Mouse (Mus musculus) megakaryocyte progenitor cell, adult 5-6 weeks (primary cell): ENCODE results near the gene Entpd1. TPM values are rescaled to one million over a fixed set of nuclear protein-coding genes. Genes with fewer than 3 reads are reported as not detected.
"Not testable (repeated sequence)": the region's sequence is repeated elsewhere in the genome, so short reads cannot be mapped to it uniquely, and the experiment has no call there.

Source experiments
- ATAC-seq: replicated peaks from 2 replicates; pipeline ENCODE4 v1.8.0; 2016; ENCODE audit warnings: mild to moderate bottlenecking, moderate TSS enrichment, inconsistent platforms; ENCODE audit not compliant: poor library complexity
- total RNA-seq, 2 experiments: library from RNA; stranded (forward) in 1 of 2; stranded (reverse) in 1 of 2; fragments of 157-497, 149-512 nt in 1 of 2; fragments of 200-1000 nt in 1 of 2; gene quantifications; 2 replicates each; pipeline versions ENCODE4 v1.2.3 to v1.2.4; 2015 to 2017

Gene Entpd1
- total RNA-seq (2015) (6.4 and 7.9 TPM in 2 replicates), total RNA-seq (2017) (7.5 and 19.3 TPM in 2 replicates)

DNA sequence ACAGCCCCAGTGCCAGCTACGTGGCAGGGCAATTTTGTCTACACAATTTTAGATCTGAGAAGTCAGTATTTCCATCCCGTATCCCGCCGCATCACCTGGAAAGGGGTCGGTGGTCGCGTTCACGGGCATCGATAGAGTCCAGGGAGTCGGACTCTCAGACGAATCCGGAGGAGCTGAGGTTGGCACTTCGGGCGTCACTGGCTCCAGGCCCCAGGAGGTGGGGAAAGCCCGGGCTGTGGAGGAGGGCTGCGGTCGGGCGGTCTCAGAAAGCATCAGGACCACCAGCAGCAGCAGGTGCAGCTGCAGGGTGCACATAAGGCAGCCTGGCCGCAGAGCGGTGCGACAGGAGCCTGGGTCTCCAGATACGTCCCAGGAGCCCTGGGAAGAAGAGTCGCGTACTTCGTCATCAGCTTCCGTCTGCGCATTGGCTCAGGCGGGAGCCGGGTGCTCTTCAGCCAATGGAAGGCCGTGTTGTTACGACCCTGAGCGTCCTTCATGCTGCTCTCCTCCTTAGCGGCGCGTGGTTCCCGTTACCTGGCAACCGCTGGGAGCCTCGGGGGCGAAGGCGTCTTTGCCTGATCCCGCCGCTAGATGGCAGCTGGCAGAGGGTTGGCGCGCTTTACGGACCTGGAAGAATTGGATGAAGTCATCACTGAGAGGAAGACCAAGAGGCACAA, at the start of gene Entpd1, which contains the start of gene Tctn3:
Gene Entpd1, plus strand, starts transcription at position 537 of the 677 bp plus-strand sequence.
Gene Tctn3, minus strand, starts transcription at position 404 of the 677 bp plus-strand sequence.
- ATAC-seq = peak; percentile 99

DNA sequence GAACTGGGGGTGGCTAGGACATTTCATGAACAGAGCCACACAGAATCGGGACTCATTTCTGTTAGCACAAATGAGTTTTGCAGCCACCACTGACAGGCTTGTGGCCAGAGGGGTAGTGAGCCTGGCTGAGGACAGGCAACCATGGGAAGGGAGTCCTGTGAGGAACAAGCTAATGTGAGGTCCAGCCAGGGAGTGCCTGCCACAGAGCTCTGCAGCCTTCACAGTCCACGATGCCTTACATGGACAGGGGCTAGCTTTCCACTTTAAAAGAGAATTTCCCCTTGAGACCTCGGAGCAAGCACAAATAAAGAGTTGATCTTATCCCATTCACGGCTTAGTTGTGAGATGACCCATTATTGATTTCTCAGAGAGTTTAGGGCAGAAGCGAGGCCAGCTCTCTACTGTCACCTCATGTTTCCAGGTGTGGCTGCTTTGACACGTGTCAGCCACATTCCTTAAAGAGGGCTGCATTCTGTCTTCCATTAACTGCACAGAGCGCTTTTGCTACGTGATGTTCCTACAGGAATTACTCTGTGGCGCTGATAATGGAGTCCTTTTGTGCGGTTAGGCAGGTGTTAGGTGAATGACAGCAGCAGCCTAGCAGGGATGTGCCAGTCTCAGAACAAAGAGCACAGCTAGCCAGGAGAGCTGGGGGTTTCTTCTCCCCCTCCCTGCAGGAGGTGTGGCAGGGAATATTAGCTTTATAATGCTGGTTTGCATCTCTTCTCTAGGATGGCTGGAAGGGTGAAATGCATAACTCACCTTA, 48.1 kb upstream of the Entpd1 start:
- no peak for ATAC-seq

DNA sequence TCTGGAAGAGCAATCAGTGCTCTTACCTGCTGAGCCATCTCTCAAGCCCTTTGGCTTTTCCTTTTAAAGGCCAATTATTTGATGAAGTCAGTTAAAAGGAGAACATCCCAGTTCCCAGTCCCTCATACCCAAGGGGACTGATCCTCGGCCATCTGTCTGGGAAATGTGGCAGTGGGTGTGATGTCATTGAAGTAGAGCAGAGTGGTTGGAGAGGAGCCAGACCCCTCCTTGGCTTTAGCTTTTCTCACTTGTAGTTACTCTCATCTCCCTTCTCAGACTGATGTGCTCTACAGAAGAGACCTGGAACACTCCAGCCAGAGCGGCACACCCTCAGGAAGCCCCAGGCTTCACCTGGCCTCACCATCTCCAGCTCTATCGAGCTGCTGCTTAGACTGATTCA, 44.5 kb upstream of the Entpd1 start:
- no peak for ATAC-seq

DNA sequence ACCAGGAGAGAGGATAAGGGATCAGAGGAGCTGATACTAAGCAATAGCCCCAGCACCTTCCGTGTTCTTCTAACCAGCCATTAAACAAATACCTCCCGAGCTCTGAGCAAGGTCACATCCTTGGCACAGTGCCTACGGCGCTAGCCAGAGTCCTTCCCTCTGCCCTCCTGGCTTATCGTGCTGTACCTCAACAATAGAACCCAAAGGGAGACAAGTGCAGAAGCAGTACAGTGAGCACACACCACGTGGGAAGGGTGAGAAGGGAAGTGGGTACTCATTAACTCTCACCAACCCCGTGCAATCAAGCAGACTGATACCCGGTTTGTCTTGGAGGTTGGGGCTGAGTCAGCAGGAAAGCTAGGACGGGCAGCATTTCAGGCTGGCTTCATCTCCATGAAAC, 41.4 kb upstream of the Entpd1 start:
- ATAC-seq = no peak

DNA sequence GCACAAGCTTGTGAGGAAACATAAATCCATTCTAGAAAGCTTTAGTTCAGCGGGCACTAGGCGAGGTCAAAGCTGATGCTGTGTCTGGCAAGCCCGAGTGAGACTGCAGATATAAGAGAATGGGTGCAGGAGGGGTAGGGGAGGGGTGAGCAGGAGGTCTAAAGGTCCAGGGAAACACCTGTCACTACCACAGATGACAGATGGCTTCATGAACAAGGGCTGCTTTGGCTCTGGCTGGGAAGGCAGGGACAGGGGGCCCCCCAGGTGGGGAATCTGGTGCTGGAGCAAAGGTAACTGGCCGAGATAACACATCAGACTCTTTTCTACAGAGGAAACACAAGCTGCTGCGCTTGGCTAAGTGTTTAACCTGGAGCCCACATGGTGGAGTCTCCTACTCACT, 36.7 kb upstream of the Entpd1 start:
- no peak for ATAC-seq

DNA sequence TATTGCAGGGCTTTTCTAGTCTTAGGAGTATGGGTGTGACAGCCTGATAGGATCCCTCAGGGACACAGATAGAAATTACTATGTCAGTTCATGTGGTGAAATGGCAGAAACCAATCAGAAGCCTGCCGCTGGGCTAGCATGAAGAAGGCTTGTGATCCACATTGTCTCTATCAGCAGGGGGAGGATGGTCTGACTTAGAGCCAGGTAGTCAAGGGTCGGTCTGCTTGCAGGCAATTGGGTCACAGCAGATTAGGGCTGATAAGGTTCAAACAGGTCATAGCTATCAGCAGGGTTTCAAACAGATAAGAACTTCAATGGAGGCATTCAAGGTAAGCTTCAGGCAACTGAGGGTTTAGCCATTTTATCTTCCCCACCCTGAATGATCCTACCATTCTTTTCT, 31.3 kb upstream of the Entpd1 start:
- no peak for ATAC-seq

DNA sequence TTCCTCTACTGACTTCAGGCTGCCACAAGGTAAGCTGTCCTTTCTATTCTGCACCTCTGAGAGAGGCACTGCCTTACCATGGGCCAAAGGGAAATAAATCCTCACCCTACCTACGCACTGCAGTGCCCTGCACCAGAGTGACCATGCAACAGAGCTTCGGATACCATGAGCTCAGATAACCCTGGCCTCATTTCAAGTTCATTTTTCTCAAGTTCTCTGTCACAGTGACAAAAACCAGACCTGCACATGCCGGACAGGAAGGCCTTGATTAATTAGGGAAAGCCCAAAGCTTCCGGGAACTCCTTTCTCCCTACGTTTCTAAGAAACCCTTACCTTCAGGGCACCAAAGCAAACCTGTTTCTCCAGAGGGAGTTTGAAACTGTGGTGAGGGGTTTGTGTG, 30.5 kb upstream of the Entpd1 start:
- no peak for ATAC-seq

DNA sequence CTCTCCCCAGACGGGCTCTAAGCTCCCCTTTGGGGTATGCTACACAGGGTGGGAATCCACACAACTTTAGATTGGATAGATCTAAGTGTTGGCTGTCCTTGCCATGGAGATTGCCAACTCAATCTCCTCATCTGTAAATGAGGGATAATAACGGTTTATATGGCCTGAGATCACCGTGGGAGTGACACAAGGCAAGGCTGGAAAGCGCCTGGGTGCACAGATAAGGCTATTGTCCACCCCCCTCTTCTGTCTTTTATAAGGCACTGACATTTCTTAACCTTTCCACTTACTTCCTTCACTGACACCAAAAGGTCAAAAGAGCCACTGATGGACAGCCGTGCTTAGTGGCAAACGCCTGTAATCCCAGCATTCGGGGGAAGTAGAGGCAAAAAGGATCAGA, 25.3 kb upstream of the Entpd1 start:
- ATAC-seq = no peak

DNA sequence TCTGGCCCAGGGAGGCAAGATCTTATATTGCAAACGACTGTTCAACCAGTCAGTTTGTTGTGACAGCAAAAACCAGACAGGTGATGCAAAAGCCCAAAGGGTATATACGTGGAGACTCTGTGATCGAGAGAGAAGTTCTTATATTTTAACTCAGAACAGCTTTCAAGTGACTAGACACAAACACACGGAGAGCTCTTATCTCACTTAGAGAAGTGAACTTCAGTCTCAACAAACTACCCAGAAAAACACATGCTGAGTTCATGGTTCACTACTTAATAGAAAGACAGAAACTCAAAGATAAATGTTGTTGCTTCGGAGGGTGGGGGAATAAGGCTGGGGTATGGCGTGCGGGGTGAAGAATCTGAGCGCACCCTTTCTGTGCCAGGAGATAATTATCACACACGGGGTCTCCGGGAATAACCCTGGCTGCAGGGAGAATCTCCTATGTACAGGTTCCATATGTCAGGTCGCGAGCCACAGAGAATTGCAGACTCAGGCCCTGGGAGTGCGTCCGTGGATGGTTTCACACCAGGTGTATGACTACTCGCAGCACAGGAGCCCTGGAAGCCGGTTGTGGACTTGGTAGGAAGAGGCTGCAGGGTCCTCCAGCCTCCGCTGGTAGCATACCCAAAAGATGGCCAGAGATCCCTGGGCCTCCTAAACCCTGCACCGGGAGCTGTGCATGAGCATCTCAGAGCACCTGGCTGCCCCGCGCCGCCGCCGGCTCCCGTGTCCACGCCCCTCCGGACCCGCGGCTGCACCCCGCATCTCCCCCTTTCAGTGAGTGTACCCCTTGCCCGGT, 24.5 kb upstream of the Entpd1 start:
- no peak for ATAC-seq

DNA sequence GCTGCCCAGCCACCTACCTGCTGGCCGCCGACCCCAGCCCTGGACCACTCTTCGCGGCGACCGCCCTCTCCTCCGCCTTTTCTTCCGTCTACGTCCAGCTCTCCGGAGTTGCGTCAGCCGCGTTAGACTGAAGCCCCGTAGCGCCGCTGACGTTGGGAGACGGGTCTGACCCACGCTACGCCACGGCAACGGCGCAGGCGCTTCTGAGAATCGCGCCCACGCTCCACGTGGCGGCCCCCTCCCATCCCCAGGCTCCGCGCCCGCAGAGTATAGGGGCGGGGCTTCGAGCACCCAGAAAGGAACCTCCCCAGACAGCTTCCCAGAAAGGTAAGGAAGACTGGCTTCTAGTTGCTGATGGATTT, 23.9 kb upstream of the Entpd1 start, which contains the start of gene Aldh18a1:
Gene Aldh18a1, minus strand, starts transcription at position 171 of the 362 bp plus-strand sequence.
- peak; percentile 92 for ATAC-seq

DNA sequence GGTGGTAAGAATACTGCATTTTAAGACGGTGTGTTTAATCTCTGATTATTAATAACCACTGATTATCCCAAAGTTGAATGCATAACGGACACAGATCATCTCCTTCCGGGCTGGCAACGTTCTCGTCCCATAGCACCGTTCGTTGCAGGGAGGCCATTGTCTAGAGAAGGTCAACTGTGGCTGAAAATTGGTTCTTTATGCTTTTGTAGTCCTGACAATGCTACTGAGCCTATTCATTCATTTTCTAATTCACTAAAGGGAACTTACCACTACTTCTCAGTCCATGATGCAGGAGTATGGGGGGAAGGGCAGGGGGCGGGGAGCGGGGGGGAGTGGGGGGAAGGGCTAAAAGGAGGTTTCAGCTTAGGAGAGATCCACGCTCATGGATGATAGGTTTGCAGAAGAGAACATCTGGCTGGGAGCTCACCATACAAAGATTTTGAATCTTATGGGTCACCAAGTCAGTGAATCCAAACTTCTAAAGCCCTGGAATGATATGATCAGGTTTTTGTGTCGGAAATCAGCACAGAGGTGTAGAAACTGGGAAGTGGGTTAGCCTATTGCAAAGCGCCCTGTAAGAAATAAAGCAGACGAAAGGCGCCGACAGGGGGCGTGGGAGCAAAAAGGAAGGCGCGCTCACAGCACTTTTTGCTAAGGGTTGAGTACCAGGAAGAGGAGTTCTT, 23.2 kb upstream of the Entpd1 start:
- ATAC-seq = peak; percentile 78

DNA sequence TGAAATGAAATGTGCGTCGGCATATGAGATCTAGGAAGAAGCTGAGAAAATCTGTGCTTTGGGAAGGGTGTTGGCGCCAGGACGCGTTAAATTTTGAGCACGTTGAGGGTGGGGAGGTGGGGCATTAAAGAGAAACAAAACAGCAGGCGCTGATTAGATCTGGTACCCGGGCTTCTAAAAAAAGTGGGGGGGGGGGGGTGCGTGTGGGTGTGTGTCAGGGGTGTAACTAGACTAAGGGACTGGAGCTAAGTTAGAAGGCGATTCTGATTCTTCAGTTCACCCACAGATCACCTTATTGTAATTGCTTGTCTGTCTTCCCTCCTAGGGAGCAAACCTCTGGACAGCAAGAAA, 22.7 kb upstream of the Entpd1 start:
- ATAC-seq = no peak

DNA sequence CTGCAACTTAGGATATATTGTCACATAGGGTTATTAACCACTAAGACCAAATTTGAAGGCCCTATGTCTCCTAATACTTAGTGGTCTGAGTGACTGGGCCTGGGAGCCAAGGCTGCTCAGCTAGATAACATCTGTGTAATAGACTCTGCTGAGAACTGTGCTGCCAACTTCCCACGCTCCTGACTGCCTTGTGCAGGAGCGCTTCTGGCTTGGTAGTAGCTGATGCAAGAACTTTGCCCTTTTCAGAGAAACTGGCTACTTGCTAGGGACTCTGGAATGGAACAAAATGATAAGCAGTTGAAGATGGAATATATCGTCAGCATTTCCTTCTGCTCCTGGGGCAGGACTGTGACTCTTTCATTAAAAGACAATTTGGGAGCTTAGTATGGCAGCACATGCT, 16.9 kb upstream of the Entpd1 start:
- no peak for ATAC-seq

DNA sequence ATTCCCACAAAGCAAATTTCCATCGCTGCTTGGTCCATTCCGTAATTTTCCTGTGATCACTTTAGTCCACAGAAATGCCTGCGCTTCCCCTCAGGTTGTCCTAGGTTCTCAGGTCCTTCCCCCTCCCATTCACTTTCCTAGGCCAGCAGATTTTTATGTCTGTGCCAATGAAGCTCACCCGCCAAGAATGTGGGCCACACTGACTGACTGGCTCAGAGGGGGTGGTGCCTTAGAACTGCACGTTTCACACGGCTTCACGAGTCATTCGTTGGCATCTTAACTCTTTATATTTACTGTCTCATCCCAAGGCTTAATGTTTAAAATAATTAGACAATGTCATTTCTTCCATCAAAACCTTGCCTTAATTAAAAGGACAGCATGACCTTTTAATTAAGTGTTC, 16.3 kb upstream of the Entpd1 start:
- no peak for ATAC-seq

DNA sequence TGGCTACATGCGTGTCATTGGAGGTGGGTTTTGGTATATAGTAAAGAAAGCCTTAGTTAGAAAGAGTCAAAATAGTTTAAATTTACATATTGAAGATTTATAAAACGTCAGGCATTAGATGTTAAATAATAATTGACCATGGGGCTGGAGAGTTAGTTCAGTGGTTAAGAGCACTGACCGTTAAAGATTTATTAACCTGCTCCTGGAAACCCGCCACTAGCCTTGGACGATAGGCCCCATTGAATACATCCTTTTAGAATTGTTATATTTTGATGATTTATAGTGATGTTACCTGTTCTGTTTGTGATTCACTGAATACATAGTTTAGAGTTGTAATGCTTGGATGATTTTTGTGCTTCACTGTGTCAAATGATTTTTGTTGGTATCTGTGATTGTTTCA, 11.3 kb upstream of the Entpd1 start:
- ATAC-seq = not testable (repeated sequence)

DNA sequence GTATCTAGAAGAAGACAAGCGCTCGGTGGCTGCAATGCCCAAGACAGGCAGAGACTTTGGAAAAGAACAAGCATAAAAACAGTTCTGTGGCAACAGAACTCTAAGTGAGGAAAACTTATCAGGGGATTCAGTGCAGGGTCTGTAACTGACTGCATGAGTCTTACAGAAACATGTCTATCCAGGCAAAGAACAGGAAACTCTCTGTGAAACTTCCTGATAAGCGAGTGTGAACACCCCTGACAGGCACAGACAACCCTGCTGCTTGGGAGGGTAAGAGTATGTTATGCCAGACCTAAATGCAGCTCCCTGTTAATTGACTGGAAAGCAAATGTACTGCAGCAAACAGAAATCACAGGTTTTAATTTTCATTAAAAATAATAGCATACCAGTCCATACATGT, 10.3 kb upstream of the Entpd1 start:
- ATAC-seq = peak; percentile 57

DNA sequence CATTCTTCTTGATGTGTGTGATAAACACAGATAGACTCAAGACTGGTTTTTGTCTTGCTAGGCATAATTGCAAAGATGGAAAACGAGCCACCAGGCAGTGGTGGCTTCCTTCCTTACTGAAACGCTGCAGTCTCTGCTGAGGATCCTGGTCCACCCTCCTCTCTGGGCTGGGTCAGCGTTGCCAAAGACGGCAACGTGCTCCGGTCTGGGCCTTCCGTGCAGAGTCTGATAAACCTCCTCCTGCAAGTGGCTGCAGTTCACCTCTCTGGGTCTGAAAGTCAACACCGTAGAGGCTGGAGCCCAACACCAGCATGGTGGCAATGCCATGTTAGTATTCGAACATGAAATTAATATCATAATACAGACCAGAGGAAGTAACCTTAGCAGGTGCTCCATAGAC, 7.0 kb upstream of the Entpd1 start:
- peak; percentile 11; the same call in 1 of the 2 replicates for ATAC-seq

DNA sequence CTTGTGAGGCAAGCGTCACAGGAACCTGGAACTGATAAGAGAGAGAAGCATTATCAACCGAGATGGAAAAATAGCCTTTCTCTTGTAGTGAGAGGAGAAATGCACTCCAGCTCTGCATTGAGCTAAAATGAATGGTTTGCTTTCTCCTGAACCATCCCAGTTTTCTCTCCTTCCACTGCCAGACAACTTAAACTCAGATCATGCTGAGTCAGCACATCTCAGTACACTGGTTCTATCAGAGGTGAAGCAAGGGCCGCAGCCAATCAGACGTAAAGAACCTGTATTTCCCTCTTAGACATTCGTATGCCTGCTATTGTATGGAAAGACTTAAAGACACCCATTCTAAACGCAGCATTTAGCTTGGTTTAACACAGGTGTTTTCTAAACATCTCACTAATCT, 4.5 kb upstream of the Entpd1 start:
- no peak for ATAC-seq

DNA sequence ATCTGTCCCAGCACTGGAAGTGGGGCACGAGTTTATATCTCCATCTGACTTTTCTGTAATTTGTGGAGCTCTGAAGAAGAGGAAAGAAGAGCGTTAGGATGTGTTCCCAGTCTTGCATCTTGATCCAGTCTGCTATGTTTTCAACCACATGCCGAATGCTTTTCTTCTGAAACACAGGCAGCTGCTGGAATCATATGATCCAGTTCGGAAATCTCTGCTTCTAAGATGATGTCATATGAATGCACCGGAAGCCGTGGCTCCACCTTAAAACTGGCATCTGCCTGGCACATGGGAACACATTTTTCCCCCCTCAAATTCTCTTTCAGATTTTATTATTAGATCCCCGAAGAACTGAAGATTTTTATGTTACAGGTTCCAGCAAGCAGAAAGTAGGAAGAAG, 2.6 kb downstream of the Entpd1 start:
- ATAC-seq = no peak

DNA sequence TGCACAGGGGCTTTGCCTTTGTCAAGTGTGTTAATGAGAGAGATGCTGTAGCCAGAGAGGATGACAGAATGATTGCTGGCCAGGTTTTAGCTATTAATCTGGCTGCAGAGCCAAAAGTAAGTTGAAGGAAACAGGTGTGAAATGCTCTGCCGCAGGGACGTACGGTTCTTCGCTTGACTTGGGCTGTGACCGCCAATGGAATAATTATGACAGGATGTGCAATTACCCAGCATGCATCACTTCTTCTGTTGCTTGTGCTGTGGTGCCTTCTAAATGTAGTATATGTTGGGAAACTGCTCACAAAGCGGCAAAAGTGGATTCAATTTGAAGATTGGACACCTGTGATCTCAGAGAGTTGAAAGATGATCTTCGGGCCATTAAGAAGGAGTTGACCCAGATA, 3.9 kb downstream of the Entpd1 start:
- 0 out of 2 replicates have a peak, but pooled peaks have one; percentile 16 for ATAC-seq

DNA sequence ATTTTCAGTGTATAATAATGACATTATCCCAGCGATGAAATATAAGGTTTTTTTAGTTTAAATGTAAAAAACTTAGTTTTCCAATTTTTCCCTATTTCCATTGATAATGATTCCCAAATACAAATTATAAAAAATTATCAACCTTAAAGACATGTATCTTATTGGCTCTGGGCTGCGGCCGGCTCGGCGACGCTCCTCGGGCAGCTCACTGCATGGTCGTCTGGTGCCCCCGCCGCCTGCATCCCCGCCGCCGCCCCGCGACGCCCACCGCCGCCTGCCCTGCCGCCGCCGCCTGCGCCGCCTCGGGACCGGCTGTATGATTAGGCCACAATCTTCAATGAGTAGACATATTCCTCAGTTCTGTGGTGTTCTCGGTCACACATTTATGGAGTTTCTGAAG, 9.4 kb downstream of the Entpd1 start:
- 0 out of 2 replicates have a peak, but pooled peaks have one; percentile 48 for ATAC-seq
